Mouse (Mus musculus): ENCODE data around the gene Comt.

- TF ChIP-seq EP300 (IDR thresholded peaks at IDR 0.05; ENCODE audit: low read depth), result peak; percentile 87
- 0 out of 2 replicates have a peak, but pooled peaks have one; percentile 0 for TF ChIP-seq CTCF (IDR thresholded peaks at IDR 0.05; ENCODE audit: low read depth)
These were observed 1.9 kb upstream of the Comt start for GRCm38 (mm10) chr16:18428516-18429042.

Measured in liver, embryonic 14.5 days (tissue).